Mouse (Mus musculus): Measurements from ENCODE around the gene Focad.
A peak's percentile ranks its signal among the peaks of the same experiment; 100 is the strongest.

The Focad gene

DNA sequence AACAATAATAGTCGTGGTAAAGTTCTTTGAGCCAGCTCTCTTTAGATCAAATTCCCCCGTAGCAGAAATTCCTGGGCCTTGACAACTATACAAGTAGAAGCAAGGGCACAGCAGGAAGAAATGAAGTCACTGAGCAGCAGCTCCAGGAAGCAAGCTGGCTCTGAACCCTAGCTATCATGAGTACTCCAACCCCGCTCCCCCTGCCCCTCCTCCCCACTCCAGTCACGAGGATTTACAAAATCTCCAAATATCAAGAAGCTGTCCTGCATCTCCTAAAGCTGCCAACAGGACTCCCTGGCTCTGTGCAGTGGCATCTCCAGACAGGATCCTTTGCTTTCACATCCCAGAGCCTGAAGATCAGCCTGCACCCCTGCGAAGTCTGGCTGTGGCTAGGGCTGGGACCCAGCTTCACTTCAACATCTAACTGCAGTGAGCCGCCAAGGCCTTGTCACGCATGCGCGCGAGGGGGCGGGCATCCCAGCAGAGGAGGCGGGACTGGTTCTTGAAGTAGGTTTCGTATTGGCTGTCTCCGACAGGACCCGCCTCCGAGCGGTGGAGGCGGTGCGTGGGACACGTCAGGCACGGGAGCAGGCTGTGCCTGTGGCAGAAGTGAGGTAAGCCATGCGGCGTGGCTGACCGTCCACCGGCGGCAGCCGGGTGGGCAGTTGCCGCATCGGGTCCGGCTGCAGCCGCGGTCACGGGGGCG is at the start of gene Focad:
Gene Focad (plus strand): TSS at position 568 of the 706 bp plus-strand sequence.
- peak; percentile 98 for DNase-seq (ENCODE audit: low read depth, low spot score)

DNA sequence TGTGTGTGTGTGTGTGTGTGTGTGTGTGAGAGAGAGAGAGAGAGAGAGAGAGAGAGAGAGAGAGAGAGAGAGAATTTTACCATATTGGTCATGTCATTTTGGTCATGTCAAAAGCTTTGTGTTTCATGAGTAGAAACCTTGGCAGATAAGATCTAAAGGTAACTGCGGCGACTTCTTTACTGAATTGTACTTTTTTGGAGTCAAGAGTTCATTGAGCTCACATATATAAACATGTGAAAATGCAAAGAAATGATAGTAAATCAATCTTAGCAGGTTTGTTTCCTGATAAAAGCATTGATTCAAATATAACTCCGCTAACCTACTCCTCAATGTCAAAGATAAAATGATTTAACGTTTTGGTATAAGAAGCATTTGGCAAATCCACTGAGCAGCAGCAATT is 49.3 kb upstream of the Focad start:
- peak; percentile 52 for DNase-seq (ENCODE audit: low read depth, low spot score)

DNA sequence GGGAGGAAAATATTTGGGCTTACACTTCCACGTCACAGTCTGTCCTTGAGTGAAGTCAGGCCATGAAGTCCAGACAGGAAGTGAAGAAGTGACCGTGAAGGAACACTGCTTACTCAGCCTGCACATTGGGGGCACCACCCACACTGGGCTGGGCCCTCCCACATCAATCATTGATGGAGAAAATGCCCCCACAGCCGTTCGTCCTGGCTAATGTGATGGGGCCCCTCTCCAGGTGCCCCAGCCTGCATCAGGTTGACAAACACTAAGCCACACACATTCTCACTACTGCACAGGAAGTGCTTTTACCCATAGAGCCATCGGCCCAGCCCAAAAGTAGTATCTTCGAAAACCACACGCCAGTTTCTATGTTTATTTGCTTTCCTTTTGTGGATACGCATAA is 48.1 kb upstream of the Focad start:
- DNase-seq (ENCODE audit: low read depth, low spot score), result peak; percentile 76

DNA sequence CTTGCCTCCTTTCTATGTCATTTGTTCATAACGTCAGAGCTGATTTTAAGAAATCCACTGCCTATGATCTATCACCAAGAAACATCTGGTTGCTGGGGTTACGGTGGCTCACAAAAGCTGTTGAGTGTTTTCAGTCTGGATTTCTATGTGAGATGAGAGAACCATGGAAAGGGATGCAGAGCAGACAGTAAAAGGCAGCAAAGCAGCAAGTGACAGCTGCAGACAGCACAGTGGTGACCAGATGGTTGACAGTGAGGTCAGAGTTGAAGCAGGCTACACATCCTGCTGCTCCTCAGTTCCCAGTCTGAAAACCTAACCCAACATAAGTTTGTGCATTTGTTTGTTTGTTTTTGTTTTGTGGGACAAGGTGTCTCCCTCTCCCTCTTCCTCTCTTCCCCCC is 19.0 kb upstream of the Focad start:
- DNase-seq (ENCODE audit: low read depth, low spot score), result no peak

DNA sequence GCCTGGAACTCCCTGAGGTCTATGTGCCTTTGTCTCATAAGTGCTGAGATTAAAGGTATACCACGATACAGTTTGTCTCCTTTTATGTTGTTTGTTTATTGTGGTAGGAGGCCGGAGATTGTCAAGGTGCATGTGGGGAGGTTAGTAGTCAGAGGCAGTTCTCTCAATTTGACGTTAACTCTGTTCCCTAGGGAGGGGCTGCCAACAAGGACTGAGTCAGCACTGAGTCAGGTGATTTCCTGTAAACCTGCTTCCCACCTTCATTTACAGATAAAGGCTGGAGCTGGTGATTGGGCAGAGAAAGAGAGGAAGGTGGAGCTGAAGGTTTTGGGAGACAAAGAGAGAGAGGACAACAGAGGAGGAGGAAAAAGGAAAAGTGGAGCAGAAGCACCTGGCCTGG is 15.4 kb upstream of the Focad start:
- DNase-seq (ENCODE audit: low read depth, low spot score), result peak; percentile 63

- peak; percentile 29 for DNase-seq (ENCODE audit: low read depth, low spot score)
Measured at GRCm38 (mm10) chr4:88081417-88081816, 13.0 kb upstream of the Focad start.

GRCm38 (mm10) chr4:88081885-88082284 is 12.5 kb upstream of the Focad start:
- no peak for DNase-seq (ENCODE audit: low read depth, low spot score)

DNA sequence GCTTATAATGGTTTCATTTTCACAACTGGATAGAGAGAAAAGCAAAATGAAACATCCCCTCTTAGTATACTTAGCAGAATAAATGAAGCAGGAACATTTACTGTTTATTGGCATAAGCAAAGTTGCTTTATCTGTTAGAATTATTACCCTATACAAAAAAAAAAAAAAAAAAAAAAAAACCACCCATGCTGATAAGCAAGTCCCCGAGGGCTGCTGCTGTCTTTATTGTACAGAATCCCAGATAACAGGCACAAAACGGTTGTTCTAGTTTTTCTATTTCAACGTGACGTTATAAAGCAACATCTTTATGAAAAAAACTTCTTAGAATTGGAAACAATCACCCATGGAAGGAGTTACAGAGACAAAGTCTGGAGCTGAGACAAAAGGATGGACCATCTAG is 12.0 kb upstream of the Focad start:
- no peak for DNase-seq (ENCODE audit: low read depth, low spot score)

GRCm38 (mm10) chr4:88083781-88084180 is 10.6 kb upstream of the Focad start:
- DNase-seq (ENCODE audit: low read depth, low spot score), result no peak

DNA sequence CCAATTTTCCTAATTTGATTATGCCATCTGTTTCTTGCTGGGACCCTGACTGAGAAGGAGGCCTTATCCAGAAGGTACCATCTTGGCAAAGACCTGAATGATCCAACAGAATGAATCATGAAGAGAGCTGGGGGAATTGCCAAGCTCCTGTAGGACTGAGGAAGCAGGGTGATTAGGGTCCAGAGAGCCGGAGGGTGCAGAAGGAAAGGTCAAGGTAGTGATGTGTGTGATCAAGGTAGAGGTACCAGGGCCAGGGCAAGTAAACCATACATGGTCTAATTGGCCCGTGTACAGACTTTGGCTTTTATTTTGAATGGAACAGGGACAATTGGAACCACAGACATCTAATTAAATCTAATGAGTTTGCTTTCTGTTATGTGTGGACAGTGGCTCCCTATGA is 4.1 kb upstream of the Focad start:
- DNase-seq (ENCODE audit: low read depth, low spot score), result no peak

- no peak for DNase-seq (ENCODE audit: low read depth, low spot score)
Measured at GRCm38 (mm10) chr4:88094768-88095420, 465 bp downstream of the Focad start.

- no peak for DNase-seq (ENCODE audit: low read depth, low spot score)
Measured at GRCm38 (mm10) chr4:88095693-88096092, 1.3 kb downstream of the Focad start.

- DNase-seq (ENCODE audit: low read depth, low spot score), result no peak
Measured at GRCm38 (mm10) chr4:88108585-88108984, 14.2 kb downstream of the Focad start.

DNA sequence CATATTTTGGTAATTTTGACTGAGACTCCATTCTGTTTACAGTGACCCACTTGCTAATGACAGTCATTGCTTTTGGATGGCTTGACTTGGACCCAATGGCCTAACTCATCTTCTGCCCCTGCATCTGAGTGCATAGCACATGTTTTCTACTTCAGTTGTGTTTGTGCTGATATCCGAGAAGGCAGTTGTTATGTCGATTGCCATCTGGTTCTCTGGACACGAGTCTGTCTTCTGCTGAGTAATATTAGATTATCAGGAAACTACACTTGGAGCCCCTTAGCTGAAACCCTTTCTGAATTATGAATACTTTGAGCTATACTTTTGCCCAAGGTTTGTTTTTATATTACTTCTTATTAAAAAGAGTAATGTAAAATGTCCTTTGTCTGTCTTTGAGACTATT is 22.9 kb downstream of the Focad start:
- no peak for DNase-seq (ENCODE audit: low read depth, low spot score)

- DNase-seq (ENCODE audit: low read depth, low spot score), result no peak
Measured at GRCm38 (mm10) chr4:88117942-88118341, 23.5 kb downstream of the Focad start.

DNA sequence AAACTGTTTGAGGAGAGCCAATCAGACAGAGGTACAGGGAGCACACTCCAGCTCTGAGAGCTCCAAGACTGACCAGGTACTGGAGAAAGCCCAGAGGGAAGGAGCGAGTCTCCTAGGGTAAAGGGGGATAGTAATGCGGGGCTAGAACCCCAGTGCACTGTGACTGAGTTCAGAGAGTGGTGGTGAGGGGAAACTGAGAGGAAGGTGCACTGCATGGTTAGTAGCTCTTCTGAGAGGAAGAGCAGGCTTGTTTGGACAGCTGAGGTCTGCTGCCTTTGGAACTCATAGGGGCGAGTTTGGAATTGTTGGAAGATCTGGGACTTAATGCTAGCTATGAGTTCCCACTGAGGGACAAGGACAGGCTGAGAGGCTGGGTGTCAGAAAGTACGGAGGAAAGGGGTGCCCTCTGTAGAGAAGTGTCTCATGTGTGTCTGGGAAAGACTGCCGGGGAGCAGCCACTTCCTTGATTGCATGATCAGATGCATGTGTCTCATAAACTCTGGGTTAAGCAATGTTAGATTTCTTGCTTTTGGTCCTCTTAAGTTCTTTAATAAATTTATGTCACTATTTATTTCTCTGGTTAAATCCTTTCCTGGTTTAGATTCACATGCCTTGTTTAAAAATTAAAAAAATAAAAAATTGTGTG is 24.4 kb downstream of the Focad start:
- DNase-seq (ENCODE audit: low read depth, low spot score), result peak; percentile 30

DNA sequence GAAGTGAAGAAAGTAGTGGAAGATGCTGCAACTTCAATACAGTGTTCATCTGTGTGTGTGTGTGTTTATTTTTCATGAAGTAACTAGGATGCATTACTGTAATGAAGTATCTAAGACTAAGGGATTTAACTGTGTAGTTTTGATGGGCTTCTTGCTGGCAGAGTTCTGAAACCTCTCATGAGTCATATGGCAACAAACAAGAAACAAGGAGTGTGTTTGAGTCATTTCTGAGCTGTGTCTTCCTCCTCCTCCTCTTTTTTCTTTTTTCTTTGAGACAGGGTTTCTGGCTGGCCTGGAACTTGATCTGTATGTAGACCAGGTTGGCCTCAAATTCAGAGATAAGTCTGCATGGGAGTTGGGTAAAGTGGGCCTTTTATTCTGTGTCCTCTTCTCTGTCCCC is 25.7 kb downstream of the Focad start:
- peak; percentile 50 for DNase-seq (ENCODE audit: low read depth, low spot score)

DNA sequence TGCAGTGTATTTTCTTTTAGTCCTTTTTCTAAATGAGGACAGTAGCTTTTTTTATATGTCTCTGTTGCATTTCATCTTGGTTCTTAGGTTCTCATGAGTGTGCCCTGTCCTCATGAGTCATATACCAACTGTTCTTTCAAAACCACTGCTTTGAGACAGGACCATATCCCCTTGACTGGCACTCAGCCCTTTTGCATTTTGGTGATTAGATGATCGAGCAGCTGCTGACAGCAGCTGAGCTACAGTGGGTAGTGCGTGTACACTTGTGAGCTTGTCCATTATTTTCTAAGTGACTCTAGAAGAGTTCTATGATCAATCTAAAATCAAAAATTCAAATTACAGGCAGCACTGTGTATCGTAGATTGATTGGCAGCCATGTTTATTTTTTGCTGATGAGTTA is 28.0 kb downstream of the Focad start:
- peak; percentile 24 for DNase-seq (ENCODE audit: low read depth, low spot score)

- no peak for DNase-seq (ENCODE audit: low read depth, low spot score)
Measured at GRCm38 (mm10) chr4:88135936-88136335, 41.5 kb downstream of the Focad start.

GRCm38 (mm10) chr4:88136528-88136927 is 42.1 kb downstream of the Focad start:
- DNase-seq (ENCODE audit: low read depth, low spot score), result no peak

GRCm38 (mm10) chr4:88138366-88138917 is 44.0 kb downstream of the Focad start:
- no peak for DNase-seq (ENCODE audit: low read depth, low spot score)

GRCm38 (mm10) chr4:88149462-88149861 is 55.0 kb downstream of the Focad start:
- no peak for DNase-seq (ENCODE audit: low read depth, low spot score)
